9 mouse cellular contexts compared by ENCODE assay signal in the genomic region with DNA sequence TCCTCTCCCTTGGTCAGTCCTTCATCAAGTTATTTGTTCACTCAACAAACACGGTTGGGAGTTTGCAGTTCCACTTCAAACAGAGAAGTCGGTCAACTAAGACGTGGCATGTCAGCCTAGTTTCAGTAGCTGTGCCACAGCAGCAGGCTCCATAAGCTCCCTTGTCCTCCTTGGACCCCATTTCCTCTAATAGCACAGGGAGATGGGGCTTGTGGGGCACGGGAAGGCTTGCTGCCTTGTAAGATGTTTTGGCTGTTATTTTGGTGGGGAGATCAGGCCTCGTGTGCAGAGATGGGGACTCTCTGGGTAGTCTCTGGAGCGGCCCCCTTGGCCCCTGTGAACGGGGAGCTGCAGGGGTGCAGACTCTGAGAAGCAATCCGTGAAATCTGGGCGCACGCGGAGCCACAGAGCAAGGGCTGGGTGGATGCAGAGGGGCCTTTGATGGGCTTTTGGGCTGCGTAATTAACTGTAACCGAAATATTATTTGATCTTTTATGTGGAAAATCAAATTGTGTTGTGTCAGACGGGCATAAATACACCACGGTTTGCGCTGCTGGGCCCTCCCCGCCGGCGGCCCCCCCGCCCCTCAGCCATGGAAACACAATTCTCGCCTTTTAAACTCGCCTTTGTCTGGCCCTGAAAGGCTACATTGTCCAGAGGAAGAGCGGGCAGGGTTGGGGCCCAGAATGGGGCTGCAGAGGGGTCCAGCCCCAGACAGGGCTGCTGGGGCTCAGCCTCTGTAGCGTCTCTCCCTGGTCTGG.
DNase-seq lines count a peak whose midpoint lies in the region; ATAC-seq lines count a peak whose summit lies in the region.
"Had no signal": no experiment of that assay in that cellular context is flagged by ENCODE, and none has a peak within 500 bp of the region (broad histone marks: within the 10 kb centered on the region; RNA-seq: fewer than 3 reads in every experiment).

No protein-coding gene starts in this region.

- H3K9me3 ChIP-seq in heart, embryonic 15.5 days (replicated peaks) = no peaks in the 10 kb centered on the region
- no peaks in the 10 kb centered on the region for H3K9me3 ChIP-seq in hindbrain, embryonic 16.5 days (ENCODE audit: control insufficient read depth, low read length)
- no peaks in the 10 kb centered on the region for H3K9me3 ChIP-seq in neural tube, embryonic 13.5 days
- H3K9me3 ChIP-seq: liver, embryonic 15.5 days had no signal

- H3K4me1 ChIP-seq in heart, embryonic 15.5 days (replicated peaks) = peaks cover 27% of the 10 kb centered on the region
- peaks cover 18% of the 10 kb centered on the region for H3K4me1 ChIP-seq in hindbrain, embryonic 16.5 days (ENCODE audit: control insufficient read depth, insufficient read depth, low read depth, low read length)
- peaks cover 29% of the 10 kb centered on the region for H3K4me1 ChIP-seq in neural tube, embryonic 13.5 days (replicated peaks)
- H3K4me1 ChIP-seq: liver, embryonic 15.5 days had no signal

- no peak for DNase-seq in heart, adult 9 months (ENCODE audit: low spot score in 2 of 2)
- peak; percentile 75 for DNase-seq in embryo, embryonic 9.5 days (ENCODE audit: extremely low spot score)
- DNase-seq in gastrocnemius, postnatal 4 days (ENCODE audit: low spot score in 2 of 2) = no peak
- no peak for DNase-seq in ovary, postnatal 14 days (ENCODE audit: low spot score)
- DNase-seq in right cerebral cortex, postnatal 14 days = no peak

- no peak overlapping the region for H3K4me2 ChIP-seq in heart, embryonic 15.5 days
- H3K4me2 ChIP-seq in hindbrain, embryonic 16.5 days (ENCODE audit: low read length) = peak overlapping the region; percentile 13; the same call in 1 of the 2 replicates
- peak overlapping the region; percentile 13; the same call in 1 of the 2 replicates for H3K4me2 ChIP-seq in neural tube, embryonic 13.5 days
- H3K4me2 ChIP-seq: liver, embryonic 15.5 days had no signal

- peaks cover 30% of the 10 kb centered on the region for H3K27me3 ChIP-seq in heart, embryonic 15.5 days
- H3K27me3 ChIP-seq in hindbrain, embryonic 16.5 days (replicated peaks; ENCODE audit: control insufficient read depth, insufficient read depth, low read length) = no peaks in the 10 kb centered on the region
- 0 out of 2 replicates have a peak, but pooled peaks cover 7% of the 10 kb centered on the region for H3K27me3 ChIP-seq in neural tube, embryonic 13.5 days

- ATAC-seq in heart, embryonic 15.5 days (replicated peaks; ENCODE audit: insufficient number of reproducible peaks, insufficient read depth, low FRiP score, low read depth) = no peak
- peak; percentile 94 for ATAC-seq in hindbrain, embryonic 16.5 days
- ATAC-seq in neural tube, embryonic 13.5 days (ENCODE audit: low read depth) = peak; percentile 93

- 30% methylated on average over 24 of the region's 24 CpGs for WGBS in heart, embryonic 15.5 days
- 6% methylated on average over 24 of the region's 24 CpGs for WGBS in hindbrain, embryonic 16.5 days
- WGBS in neural tube, embryonic 13.5 days = 9% methylated on average over 24 of the region's 24 CpGs

- H3K9ac ChIP-seq in heart, embryonic 15.5 days = no peak overlapping the region; the same call in 1 of the 2 replicates
- H3K9ac ChIP-seq in hindbrain, embryonic 16.5 days (ENCODE audit: low read depth, low read length) = peak overlapping the region; percentile 23; the same call in 1 of the 2 replicates
- H3K9ac ChIP-seq in neural tube, embryonic 13.5 days = peak overlapping the region; percentile 50; the same call in 1 of the 2 replicates
- H3K9ac ChIP-seq: liver, embryonic 15.5 days had no signal

- no peaks in the 10 kb centered on the region for H3K36me3 ChIP-seq in heart, embryonic 15.5 days
- H3K36me3 ChIP-seq in hindbrain, embryonic 16.5 days (ENCODE audit: control insufficient read depth, insufficient read depth, low read length) = no peaks in the 10 kb centered on the region
- no peaks in the 10 kb centered on the region for H3K36me3 ChIP-seq in neural tube, embryonic 13.5 days
- H3K36me3 ChIP-seq: liver, embryonic 15.5 days had no signal

- no peak overlapping the region for H3K4me3 ChIP-seq in heart, embryonic 15.5 days
- H3K4me3 ChIP-seq in hindbrain, embryonic 16.5 days (ENCODE audit: low read length) = no peak overlapping the region
- H3K4me3 ChIP-seq in neural tube, embryonic 13.5 days = no peak overlapping the region
- H3K4me3 ChIP-seq: liver, embryonic 15.5 days had no signal

- H3K27ac ChIP-seq in heart, embryonic 15.5 days = peak overlapping the region; percentile 32; the same call in 1 of the 2 replicates
- H3K27ac ChIP-seq in hindbrain, embryonic 16.5 days (ENCODE audit: low read depth, low read length) = peak overlapping the region; percentile 53
- peak overlapping the region; percentile 82 for H3K27ac ChIP-seq in neural tube, embryonic 13.5 days (replicated peaks)
- H3K27ac ChIP-seq: liver, embryonic 15.5 days had no signal

Comparison
In these comparisons a context has a peak if more than half of its experiments do, and no peak if none do; other contexts are left out.
1. H3K27ac ChIP-seq: peak in every context shown above with its lines; median percentile 82 in neural tube, embryonic 13.5 days; 53 in hindbrain, embryonic 16.5 days; 32 in heart, embryonic 15.5 days.